Mouse (Mus musculus) heart, embryonic 13.5 days (tissue): ENCODE results near the gene Fbxo22. TPM values are rescaled to one million over a fixed set of nuclear protein-coding genes. Genes with fewer than 3 reads are reported as not detected.
"Not testable (repeated sequence)": the region's sequence is repeated elsewhere in the genome, so short reads cannot be mapped to it uniquely, and the experiment has no call there.

ENCODE experiments used
- ATAC-seq: fragments of 200-750 bp; cut with Nextera tagmentation; 2 replicates; pipeline ENCODE4 v1.8.0; 2017; ENCODE audit warnings: moderate TSS enrichment; ENCODE audit not compliant: insufficient number of reproducible peaks, low FRiP score, low TSS enrichment; ENCODE audit errors: extremely low read depth
- H3K27ac ChIP-seq: fragments of 300-500 bp; sonication (generic); replicated peaks from 2 replicates; pipeline ENCODE4 v1.5.1; 2015; ENCODE audit warnings: moderate library complexity, mild to moderate bottlenecking, inconsistent platforms
- H3K27me3 ChIP-seq: fragments of 300-500 bp; sonication (generic); replicated peaks from 2 replicates; pipeline ENCODE4 v1.6.1; 2015; ENCODE audit warnings: mild to moderate bottlenecking, inconsistent platforms
- H3K36me3 ChIP-seq: fragments of 300-500 bp; sonication (generic); 2 replicates; pipeline ENCODE4 v1.6.1; 2015; ENCODE audit warnings: mild to moderate bottlenecking, inconsistent platforms
- H3K4me1 ChIP-seq: fragments of 300-500 bp; sonication (generic); 2 replicates; pipeline ENCODE4 v1.6.1; 2015; ENCODE audit warnings: inconsistent platforms
- H3K4me2 ChIP-seq: fragments of 300-500 bp; sonication (generic); 2 replicates; pipeline ENCODE4 v1.6.1; 2015; ENCODE audit warnings: inconsistent platforms, mild to moderate bottlenecking, moderate library complexity
- H3K4me3 ChIP-seq: fragments of 300-500 bp; sonication (generic); 2 replicates; pipeline ENCODE4 v1.5.1; 2015; ENCODE audit warnings: moderate library complexity, mild to moderate bottlenecking, inconsistent platforms
- H3K9ac ChIP-seq: fragments of 300-500 bp; sonication (generic); 2 replicates; pipeline ENCODE4 v1.6.1; 2015; ENCODE audit warnings: inconsistent platforms, mild to moderate bottlenecking, moderate library complexity
- H3K9me3 ChIP-seq: fragments of 300-500 bp; sonication (generic); 2 replicates; pipeline ENCODE4 v1.6.1; 2016; ENCODE audit warnings: inconsistent platforms
- WGBS: fragments of 180-500 bp; shearing (Covaris S2); methylation state at CpG from one replicate; pipeline ENCODE4 v1.1.7; 2015; ENCODE audit warnings: mixed read lengths; 5-methylcytosine and 5-hydroxymethylcytosine counted together
- polyA plus RNA-seq: library from polyadenylated mRNA; unstranded; fragments of >200 nt; fragmentation: Nextera tagmentation; extraction: Ambion mirVana; gene quantifications from 2 replicates; pipeline ENCODE4 v1.2.1, GENCODE M21; 2015

Gene Fbxo22
- polyA plus RNA-seq, 1 experiment from 2014 or later, result 54.4 TPM

GRCm38 (mm10) chr9:55215648-55216047 is 6.9 kb downstream of the Fbxo22 start:
- no peak overlapping the region for H3K27ac ChIP-seq
- 86% methylated on average over 3 of the region's 3 CpGs for WGBS
- no peaks in the 10 kb centered on the region for H3K9me3 ChIP-seq
- H3K4me3 ChIP-seq, result no peak overlapping the region
- H3K4me2 ChIP-seq, result no peak overlapping the region
- no peak for ATAC-seq
- H3K27me3 ChIP-seq, result no peaks in the 10 kb centered on the region
- H3K9ac ChIP-seq, result no peak overlapping the region
- peaks cover 77% of the 10 kb centered on the region for H3K36me3 ChIP-seq
- H3K4me1 ChIP-seq, result peaks cover 13% of the 10 kb centered on the region

- H3K4me2 ChIP-seq, result no peak overlapping the region
Measured at GRCm38 (mm10) chr9:55216078-55216477, 7.4 kb downstream of the Fbxo22 start.

GRCm38 (mm10) chr9:55217381-55217780 is 8.7 kb downstream of the Fbxo22 start:
- H3K27me3 ChIP-seq, result no peaks in the 10 kb centered on the region
- H3K27ac ChIP-seq, result no peak overlapping the region
- WGBS, result 86% methylated on average over 3 of the region's 3 CpGs
- no peak overlapping the region for H3K4me2 ChIP-seq
- H3K36me3 ChIP-seq, result peaks cover 92% of the 10 kb centered on the region
- ATAC-seq, result no peak
- H3K4me3 ChIP-seq, result no peak overlapping the region
- no peaks in the 10 kb centered on the region for H3K4me1 ChIP-seq
- H3K9me3 ChIP-seq, result no peaks in the 10 kb centered on the region
- no peak overlapping the region for H3K9ac ChIP-seq

More at GRCm38 (mm10) chr9:55216078-55216477, 7.4 kb downstream of the Fbxo22 start:
- H3K27ac ChIP-seq, result no peak overlapping the region
- no peak overlapping the region for H3K9ac ChIP-seq
- 74% methylated on average over 2 of the region's 2 CpGs for WGBS
- no peaks in the 10 kb centered on the region for H3K9me3 ChIP-seq
- H3K4me1 ChIP-seq, result peaks cover 9% of the 10 kb centered on the region
- H3K36me3 ChIP-seq, result peaks cover 81% of the 10 kb centered on the region
- ATAC-seq, result no peak
- no peak overlapping the region for H3K4me3 ChIP-seq
- no peaks in the 10 kb centered on the region for H3K27me3 ChIP-seq

- Histone ChIP-seq H3K36me3 (peaks cover 62% of the 10 kb centered on the region), H3K9me3 (no peaks in the 10 kb centered on the region)
- 76% methylated on average over 7 of the region's 7 CpGs for WGBS
Measured at GRCm38 (mm10) chr9:55225165-55225737, 16.5 kb downstream of the Fbxo22 start.

GRCm38 (mm10) chr9:55226251-55226650 is 17.5 kb downstream of the Fbxo22 start:
- ATAC-seq, result no peak
- Histone ChIP-seq H3K27ac (no peak overlapping the region), H3K27me3 (no peaks in the 10 kb centered on the region), H3K36me3 (peaks cover 52% of the 10 kb centered on the region), H3K4me2 (no peak overlapping the region), H3K4me3 (no peak overlapping the region), H3K9ac (no peak overlapping the region), H3K4me1 (no peaks in the 10 kb centered on the region), H3K9me3 (no peaks in the 10 kb centered on the region)
- WGBS, result 91% methylated on average over 3 of the region's 3 CpGs

More at GRCm38 (mm10) chr9:55225165-55225737, 16.5 kb downstream of the Fbxo22 start:
- no peak overlapping the region for H3K9ac ChIP-seq
- H3K4me1 ChIP-seq, result no peaks in the 10 kb centered on the region
- H3K4me2 ChIP-seq, result no peak overlapping the region
- H3K27me3 ChIP-seq, result no peaks in the 10 kb centered on the region
- no peak for ATAC-seq
- no peak overlapping the region; the same call in 1 of the 2 replicates for H3K27ac ChIP-seq
- H3K4me3 ChIP-seq, result no peak overlapping the region

- 91% methylated on average over 4 of the region's 4 CpGs for WGBS
Measured at GRCm38 (mm10) chr9:55228149-55228548, 19.4 kb downstream of the Fbxo22 start.

GRCm38 (mm10) chr9:55229010-55229409 is 20.3 kb downstream of the Fbxo22 start:
- H3K27me3 ChIP-seq, result no peaks in the 10 kb centered on the region
- H3K9me3 ChIP-seq, result no peaks in the 10 kb centered on the region
- H3K27ac ChIP-seq, result no peak overlapping the region
- 56% methylated on average over 10 of the region's 10 CpGs for WGBS
- no peak overlapping the region for H3K4me3 ChIP-seq
- no peak for ATAC-seq
- no peak overlapping the region for H3K9ac ChIP-seq
- H3K36me3 ChIP-seq, result peaks cover 24% of the 10 kb centered on the region
- no peaks in the 10 kb centered on the region for H3K4me1 ChIP-seq
- H3K4me2 ChIP-seq, result no peak overlapping the region

More at GRCm38 (mm10) chr9:55228149-55228548, 19.4 kb downstream of the Fbxo22 start:
- Histone ChIP-seq H3K9me3 (no peaks in the 10 kb centered on the region), H3K4me1 (no peaks in the 10 kb centered on the region), H3K4me3 (no peak overlapping the region), H3K27me3 (no peaks in the 10 kb centered on the region), H3K4me2 (no peak overlapping the region), H3K27ac (no peak overlapping the region), H3K36me3 (peaks cover 33% of the 10 kb centered on the region), H3K9ac (no peak overlapping the region)
- no peak for ATAC-seq

- no peaks in the 10 kb centered on the region for H3K9me3 ChIP-seq
- H3K4me2 ChIP-seq, result no peak overlapping the region
- no peaks in the 10 kb centered on the region for H3K4me1 ChIP-seq
- H3K36me3 ChIP-seq, result no peaks in the 10 kb centered on the region
- WGBS, result 61% methylated on average over 6 of the region's 6 CpGs
- H3K27me3 ChIP-seq, result no peaks in the 10 kb centered on the region
- H3K27ac ChIP-seq, result no peak overlapping the region
- no peak overlapping the region for H3K9ac ChIP-seq
- H3K4me3 ChIP-seq, result no peak overlapping the region
- no peak for ATAC-seq
Measured at GRCm38 (mm10) chr9:55231544-55231943, 22.8 kb downstream of the Fbxo22 start.

- H3K27ac ChIP-seq, result no peak overlapping the region
- H3K4me1 ChIP-seq, result no peaks in the 10 kb centered on the region
- no peaks in the 10 kb centered on the region for H3K27me3 ChIP-seq
- no peak overlapping the region for H3K4me2 ChIP-seq
- no peaks in the 10 kb centered on the region for H3K36me3 ChIP-seq
- no peaks in the 10 kb centered on the region for H3K9me3 ChIP-seq
- 84% methylated on average over 5 of the region's 5 CpGs for WGBS
- H3K9ac ChIP-seq, result no peak overlapping the region
- H3K4me3 ChIP-seq, result no peak overlapping the region
- no peak for ATAC-seq
Measured at GRCm38 (mm10) chr9:55232110-55232509, 23.4 kb downstream of the Fbxo22 start.

GRCm38 (mm10) chr9:55232586-55232985 is 23.9 kb downstream of the Fbxo22 start:
- Histone ChIP-seq H3K27me3 (no peaks in the 10 kb centered on the region), H3K4me2 (no peak overlapping the region), H3K9ac (no peak overlapping the region), H3K9me3 (no peaks in the 10 kb centered on the region), H3K4me3 (no peak overlapping the region), H3K36me3 (no peaks in the 10 kb centered on the region), H3K4me1 (no peaks in the 10 kb centered on the region), H3K27ac (no peak overlapping the region)
- ATAC-seq, result no peak
- WGBS, result 85% methylated on average over 7 of the region's 7 CpGs

GRCm38 (mm10) chr9:55233076-55233475 is 24.4 kb downstream of the Fbxo22 start:
- H3K27ac ChIP-seq, H3K9ac ChIP-seq, H3K9me3 ChIP-seq, H3K4me1 ChIP-seq, H3K4me2 ChIP-seq, H3K4me3 ChIP-seq, H3K27me3 ChIP-seq, H3K36me3 ChIP-seq, ATAC-seq: not testable (repeated sequence)
- 56% methylated on average over 11 of the region's 11 CpGs for WGBS
